Mouse (Mus musculus): ENCODE data around the gene Gins2. TPM values are rescaled to one million over a fixed set of nuclear protein-coding genes. Genes with fewer than 3 reads are reported as not detected.
A peak's percentile ranks its signal among the peaks of the same experiment; 100 is the strongest.

Gins2 gene
- total RNA-seq, 1 experiment from 2014 or later: 12.4 TPM

DNA sequence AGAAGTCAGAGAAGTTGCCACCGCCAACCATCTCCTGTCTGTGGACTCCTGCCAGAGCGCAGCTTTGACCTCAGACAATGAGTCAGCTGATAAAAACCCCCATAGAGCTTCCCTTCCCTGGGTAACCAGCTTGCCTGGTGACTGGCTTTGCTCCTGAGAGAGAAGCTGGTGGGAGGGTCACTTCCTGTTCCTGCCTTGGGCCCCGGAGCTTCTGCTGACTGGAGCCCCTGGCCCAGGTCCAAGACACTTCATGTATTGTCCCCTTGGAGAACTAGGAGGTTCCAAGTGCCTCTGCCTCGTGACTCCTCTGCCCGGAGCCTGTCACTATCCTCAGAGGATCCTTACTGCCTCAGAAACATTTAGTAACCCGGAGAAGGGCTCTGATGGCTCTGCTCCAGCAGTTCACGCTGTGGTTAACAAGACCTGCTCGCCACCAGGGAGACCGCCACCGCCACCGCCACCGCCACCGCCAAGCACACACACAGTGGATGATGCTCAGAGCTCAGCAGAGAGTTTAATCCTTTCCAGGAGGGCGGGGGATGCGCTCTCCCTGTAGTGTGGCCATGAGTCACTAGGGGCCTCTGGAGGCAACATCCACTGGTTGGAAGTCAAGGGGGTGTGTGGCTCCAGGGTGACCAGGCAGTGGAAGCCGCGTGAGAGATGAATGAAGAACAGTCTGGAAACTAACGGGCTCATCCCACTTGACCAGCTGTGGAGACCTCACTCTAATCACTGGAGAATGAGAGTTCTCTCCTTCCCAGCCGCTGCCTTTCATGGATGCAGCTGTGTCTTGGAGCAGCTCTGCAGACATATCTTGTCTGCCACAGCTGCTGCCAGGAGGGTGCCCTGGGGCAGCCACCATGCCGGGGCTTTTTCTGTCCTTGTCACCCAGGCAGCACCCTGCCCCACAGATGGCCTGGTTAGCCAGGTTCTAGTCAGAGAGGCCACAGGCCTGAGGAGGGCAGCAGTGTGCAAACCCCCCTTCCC is 25.0 kb downstream of the Gins2 start:
- peak; percentile 89 for DNase-seq

DNA sequence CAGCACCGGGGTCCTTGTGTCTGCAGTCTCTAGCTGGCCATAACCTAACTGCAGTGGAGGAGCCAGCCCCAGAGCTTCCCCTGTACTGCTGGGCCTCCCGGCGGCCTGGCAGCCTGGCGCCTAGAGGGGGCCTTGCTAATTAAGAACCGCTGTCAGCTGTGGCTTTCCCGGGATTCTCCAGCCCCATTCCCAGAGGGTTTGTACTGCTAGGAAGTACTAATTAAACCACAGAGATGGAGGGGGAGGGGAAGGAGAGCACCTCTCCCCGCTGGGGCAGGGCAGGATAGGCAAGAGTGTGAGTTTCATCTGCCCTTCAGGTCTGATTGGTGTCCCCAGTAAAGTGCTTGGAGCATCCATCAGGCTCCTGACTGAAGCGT is 25.8 kb downstream of the Gins2 start:
- DNase-seq: no peak

DNA sequence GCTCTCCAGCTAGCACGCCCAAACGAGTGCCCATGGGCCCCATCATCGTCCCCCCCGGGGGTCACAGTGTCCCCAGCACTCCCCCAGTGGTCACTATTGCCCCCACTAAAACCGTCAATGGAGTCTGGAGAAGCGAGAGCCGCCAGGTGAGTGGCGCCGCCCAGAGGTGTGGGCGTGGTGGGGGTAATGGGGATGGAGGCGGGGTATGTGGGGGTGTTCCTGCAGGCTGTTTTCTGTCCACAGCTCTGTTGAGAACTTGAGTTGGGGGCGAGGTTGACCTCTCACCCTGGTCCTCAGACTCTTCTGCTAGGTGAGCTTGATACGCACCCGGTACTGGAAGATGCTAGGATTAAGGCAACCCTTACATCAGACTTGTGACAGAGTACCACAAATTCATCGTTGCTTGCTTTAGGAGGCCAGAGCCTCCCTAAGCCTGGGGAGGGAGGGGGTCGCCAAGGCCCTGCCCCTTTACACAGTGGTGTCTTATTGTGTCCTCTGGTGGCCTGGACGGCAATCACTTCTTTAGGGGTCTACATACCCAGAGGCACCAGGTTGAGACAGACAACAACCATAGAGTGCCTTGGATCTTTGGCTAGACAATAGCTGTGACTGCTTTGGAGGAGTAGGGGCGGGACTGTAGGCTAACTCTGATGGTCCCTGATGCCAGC is 26.3 kb downstream of the Gins2 start:
- DNase-seq: no peak

DNA sequence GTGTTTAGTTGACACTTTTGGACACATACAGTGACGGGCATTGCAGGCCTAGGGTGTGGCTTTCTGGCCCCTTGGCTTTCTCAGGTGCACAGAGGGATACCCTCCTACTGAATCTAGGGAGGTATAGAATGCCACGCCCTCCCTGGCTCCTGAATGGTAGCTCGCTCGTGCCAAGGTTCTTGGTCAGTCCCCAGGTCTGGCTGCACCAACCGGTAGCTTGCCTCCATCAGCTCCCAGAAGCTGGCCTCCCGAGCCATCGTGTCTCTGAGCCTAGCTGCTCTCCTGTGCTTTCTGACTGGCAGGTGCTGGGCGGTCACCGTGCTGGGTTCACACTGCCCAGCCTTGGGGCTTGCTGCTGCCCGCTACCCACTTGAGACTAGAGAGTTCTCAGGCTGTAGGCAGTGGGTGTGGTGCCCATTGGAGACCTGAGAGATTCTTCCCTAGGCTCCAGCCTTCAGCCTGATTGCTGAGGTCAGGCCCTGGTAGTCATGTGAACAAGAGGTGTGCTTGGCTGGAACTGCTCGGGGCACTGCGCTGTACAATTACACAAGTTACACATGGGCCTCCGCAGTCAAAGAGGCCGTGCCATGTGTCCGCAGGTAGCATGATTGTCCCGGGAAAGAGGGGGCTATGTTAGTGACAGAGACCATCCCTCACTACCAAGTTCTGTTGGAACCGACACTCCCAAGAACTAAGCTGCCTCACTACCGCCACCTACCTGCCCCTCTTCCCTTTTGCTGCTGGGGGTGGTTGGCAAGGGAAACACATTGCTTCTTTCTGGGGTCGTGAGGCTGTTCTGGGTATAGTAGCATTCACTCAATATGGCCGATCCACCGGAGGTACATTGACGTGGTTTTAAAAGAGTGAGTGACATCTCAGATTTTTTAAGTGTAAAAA is 27.3 kb downstream of the Gins2 start:
- DNase-seq: no peak

DNA sequence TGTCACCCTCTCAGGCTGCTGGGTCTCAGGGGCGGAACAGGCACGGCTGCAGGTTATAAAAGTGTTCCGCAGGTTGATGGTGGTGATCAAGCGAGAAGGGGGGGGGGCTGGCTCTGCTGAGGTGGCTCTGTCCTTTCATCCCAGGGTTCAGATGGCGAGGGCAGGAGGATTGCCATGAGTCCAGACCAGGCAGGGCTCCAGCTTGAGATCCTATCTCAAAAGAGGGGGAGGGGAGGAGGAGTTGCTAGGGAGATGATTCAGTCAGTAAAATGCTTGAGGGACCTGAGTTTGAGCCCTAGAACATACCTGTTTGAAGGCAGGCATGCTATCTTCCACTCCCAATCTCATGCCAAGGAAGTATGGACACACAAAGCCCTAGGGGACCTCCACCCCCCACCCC is 28.6 kb downstream of the Gins2 start:
- DNase-seq: no peak

DNA sequence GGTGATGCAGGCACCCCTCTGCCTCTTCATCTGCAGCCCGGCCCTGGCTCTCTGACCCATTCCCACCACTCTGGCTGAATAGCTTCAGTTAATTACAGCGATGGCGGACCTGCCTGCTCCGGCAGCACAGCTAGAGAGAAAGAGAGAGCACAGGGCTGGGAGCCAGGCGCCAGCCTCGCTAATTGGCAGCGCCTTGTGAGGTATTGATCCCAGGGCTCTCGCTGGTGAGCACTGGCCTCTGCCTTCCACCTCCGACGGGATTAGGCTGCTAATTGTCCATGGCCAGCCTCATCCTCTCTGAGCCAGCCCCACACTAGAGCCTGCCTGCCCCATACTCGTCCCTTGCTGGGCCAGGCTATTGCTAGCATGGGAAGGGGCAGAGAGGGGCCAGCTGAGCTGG is 29.4 kb downstream of the Gins2 start:
- DNase-seq: no peak

DNA sequence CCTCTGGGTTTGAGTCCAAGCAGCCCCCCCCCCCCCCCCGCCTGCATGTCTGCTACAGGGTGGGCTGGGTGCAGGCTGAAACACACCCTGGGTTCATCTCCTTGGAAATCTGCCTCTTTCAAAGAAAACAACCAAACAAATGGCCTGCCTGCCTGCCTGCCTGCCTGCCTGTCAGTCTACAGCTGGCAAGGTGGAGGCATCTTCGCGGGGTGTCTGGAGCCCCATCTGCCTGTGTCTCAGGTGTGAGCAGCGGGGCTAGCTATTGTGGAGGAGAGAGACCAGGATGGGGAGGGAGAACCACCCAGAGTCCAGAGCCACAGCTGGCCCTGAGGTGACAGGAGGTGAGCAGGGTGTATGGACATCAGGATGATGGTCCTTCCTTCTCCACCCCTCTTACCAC is 30.9 kb downstream of the Gins2 start:
- no peak for DNase-seq

DNA sequence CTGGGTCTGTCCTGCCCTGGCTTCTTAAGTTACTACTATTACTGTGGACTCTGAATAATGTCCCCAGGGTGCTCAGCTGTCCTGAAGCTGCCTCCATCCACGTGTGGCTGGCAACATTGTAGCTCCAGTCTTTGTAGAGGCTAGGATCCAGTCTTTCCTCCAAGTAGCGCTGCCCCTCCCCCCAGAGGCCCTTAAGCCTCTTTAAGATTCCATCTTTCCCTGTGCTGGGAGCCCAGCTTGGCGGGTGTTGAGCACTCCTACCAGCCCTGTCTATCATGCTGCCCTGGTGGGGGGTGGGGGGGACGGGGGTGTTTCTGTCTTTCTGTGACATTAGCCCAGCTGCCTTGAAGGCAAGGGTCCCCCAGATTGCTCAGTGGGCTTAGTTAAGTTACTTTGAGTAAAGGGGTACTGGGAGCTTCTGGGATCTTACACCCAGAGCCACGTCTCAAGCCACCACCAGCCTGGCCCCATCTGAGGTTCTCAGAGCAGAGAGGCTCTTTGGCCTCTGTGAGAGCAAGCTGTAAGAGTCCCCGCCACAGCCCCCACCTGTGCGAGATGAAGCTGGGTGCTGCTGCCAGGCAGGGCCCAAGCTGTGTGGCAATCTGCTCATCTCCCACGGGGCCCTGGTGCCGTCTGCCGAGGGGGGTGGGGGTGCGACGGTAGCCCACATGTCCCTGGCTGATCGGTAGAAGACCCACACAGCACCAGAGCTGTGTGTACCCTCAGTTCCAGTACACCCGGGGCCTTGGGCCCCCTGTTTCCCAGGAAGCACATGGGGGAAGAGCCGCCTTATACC is 31.7 kb downstream of the Gins2 start:
- DNase-seq: no peak

DNA sequence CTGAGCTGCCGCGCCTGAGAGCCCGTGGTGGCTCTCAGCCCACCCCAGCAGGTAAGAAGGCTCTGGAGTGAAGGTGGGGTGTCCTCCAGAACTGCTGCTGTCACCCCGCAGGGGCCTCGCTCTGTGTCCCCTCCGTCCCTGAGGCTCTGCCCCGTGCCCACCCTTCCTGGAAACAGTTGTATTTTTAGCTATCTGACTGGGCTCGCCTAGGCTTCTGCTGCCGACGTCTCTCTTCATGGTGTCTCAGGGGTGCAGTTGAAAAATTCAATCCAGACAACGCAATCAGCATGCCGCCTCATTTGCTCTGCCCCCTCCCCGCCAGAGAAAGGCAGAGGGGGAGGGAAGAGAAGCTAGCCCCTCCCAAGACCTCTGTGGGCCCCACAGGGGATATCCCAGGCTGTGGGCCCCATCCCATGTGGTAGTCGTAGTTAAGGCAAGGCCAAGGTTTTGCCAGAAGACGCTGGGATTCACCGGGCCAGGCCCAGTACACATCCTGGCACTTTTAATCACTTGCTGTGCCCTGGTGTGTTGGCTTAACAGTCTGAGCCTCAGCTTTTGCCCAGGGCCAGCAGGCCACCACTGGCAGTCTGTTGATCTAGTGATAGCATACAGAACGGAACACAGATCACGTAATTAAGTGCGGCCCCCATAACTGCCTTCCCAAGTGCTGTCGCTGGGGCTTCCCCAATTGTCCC is 32.8 kb downstream of the Gins2 start:
- no peak for DNase-seq

DNA sequence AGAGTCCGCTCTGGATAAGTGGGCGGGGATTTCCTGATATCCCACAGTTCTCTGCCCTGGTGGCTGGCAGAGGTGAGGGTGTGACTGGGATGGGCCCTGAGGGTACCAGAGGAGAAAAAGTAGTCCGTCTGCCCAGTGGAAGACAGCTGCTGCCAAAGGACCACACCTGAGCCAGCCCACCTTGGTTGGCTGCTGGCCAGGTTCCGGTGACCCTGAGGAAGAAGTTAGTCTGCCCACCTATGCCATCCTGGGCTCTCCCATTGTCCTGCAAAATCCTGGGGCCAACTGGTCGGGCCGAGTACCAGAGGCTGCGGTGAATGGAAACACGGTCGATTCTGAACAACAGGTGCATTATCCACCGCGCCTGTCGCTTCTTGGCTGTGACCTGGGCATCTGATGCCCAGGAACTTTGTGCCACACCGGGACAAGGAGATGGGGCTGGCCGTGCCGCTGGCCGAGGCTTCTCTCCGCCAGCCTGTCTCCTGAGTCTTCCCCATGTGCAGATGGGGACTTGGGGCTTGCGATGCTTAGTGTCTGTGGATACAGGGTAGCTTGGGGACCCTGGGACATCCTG is 34.6 kb downstream of the Gins2 start:
- DNase-seq: no peak

DNA sequence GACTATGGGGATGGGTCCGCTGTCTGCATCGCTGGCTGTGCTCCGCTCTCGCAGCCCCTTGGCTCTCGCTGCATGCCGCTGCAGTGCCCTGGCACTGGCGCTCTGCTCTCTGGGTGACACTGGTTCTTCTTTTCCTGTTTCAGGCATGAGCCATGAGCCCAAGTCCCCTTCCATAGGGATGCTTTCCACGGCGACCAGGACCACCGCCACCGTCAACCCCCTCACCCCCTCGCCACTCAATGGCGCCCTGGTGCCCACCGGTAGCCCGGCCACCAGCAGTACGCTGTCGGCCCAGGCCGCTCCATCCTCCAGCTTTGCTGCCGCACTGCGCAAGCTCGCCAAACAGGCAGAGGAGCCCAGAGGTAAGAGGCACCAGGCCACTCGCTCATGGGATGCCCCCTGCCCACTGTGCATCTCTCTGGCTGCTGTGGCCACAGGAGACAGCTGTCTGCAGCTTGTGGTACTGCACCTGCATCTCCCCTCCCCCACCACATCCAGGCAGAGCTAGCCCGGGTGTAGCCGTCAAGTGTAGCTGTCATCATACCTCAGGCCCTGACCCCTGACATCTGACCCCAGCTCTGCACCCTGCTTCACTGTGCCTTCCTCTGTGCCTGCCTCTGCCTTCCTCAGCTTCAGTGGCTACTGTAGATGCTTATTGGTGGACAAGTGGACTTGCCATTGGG is 35.5 kb downstream of the Gins2 start:
- DNase-seq: no peak

DNA sequence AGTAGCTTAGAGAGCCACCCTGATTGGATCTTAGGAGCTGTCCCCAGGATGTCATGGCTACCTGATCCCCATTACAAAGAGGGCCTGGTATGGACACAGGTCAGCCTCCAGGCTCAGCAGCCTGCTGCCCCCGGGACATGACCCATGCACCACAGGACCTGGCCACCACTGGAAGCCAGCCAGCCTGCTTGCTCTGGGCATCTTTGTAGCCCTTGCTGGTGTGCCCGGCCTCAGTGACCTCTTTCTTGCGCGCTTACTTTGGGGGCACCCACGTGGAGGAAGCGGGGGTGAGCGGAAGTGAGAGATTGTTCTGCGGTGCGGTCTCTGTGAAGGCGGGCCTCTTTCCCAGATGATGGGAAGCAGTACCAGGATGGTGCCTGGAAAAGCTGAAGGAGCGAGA is 36.6 kb downstream of the Gins2 start:
- DNase-seq: no peak

DNA sequence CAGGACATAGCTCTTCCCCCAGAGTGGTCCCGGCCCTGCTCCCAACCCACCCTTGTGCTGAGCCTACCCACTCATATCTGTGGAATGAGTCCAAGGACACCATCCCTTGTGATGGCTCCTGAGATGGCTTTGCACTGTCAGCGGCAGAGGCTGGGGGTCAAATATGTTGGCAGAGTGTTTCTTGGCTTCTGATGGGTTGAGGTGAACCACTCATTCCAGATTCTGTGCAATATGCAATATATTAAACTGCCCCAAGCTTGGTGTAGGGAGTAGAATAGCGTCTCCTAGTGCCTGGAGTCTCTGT is 37.5 kb downstream of the Gins2 start:
- DNase-seq: no peak

DNA sequence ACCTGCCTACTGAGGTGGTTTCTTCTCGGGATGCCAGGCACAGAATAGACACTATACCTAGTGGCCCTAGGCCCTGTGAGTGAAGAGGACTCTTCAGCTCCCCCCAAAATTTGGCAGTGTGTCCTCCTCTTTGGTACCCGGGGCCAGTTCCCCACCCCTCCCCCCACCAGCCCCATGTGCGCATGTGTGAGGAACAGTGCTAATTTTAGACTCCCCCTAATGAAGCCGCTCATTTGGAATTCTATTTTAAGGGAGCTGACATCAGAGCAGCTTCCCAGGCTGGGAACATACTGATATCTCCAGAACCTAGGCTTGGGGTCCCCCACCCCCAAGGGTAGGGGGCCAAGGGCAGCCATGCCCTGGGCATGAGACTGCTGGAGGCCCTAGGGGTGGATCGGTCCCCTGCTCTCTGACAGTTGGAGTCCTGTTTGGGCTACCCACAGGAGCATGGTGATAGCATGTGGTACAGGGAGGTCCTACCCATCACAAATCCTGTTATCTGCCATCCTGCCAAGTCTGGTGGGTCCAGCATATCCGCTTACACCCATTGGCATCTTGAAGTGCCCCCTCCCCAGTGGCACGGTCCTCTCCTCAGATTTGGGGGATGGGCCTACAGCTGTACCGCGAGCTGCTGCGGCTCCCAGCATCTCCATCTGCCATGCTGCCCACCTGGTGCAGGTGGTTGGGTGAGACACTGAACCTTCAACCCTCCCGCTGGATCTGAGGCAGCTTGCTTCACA is 38.0 kb downstream of the Gins2 start:
- no peak for DNase-seq

DNA sequence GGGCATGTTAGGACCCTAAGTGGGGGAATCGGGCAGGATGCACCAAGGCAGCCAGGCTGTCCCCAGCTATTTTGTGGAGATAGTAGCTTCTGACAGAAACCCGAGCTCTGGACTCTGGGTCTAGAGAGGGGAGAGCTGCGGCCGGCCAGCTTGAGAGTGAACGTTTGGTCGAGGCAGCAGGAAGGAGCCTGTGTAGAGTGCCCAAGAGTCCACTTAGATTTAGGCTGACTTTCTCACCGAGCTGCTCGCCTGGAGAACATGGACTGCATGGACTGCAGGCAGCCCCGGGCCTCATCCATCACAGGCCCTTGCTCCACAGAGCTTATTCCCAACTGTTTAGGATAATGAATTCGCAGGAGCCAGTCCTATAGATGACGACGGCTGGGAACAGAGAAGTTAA is 38.7 kb downstream of the Gins2 start:
- no peak for DNase-seq

DNA sequence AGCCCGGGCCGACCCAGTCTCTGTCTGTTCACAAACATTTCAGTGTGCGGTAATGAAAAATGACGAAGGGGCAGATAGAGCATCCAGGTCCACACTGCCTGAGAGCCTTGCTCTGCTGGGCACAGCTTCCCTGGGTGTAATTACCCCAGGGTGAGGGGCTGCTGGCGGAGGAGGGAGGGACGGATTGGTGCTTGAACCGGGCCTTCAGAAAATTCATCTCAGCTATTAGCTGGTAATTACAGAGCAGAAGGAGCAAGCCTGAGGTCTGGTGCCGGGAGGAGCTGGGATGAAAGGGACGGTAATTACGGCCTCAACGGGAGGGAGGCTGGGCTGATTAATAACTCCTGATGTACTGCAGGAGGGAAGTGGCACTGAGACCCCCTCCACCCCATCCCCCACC is 39.2 kb downstream of the Gins2 start:
- DNase-seq: no peak

DNA sequence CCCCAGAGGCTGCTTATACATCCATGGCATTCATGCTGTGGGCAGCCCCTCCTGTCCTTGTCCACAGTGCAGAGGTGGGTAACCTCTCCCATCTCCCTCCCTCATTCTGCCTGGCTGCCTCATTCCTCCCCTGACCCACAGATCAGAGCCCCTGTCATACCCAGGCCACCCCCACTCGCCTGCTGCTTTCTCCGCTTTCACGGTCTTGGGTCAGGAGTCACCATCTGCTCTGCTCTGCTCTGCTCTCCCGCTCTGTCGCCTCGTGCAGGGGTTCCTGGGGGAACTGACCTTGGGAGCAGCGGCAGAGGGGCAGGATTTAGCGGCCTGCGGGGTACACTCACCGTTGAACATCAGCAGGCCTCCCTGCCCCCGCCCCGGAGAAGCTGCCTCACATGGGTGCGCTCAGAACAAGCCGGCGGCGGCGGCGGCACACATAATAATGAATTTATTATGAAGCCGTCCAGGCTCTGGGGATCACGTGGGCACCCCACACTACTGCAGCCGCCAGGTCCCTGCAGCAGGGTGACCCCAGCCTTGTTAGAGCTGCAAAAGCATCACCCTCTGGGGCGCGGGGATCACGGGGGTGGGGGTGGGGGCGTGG is 39.7 kb downstream of the Gins2 start:
- DNase-seq: no peak

DNA sequence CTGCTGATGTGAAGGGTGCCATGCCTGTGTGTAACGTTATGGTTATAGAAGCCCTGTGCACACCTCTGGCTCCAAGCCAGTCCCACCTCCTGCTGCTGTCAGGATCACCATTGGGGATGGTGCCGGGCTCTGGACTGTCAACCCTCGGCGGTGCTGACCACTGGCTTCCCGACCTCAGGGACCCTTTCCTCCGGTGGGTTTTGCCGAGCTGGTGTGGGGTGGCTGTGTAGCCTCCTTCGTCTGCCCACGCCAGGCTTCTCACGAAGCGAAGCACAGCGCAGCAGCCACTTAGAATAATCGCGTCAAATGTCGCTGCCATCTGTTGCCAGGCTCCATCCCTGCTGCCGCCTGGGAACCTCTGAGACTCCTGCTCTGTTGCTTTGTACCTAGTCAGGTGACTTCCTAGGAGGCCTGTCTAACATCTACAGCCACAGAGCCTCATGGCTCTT is 40.8 kb downstream of the Gins2 start:
- no peak for DNase-seq

DNA sequence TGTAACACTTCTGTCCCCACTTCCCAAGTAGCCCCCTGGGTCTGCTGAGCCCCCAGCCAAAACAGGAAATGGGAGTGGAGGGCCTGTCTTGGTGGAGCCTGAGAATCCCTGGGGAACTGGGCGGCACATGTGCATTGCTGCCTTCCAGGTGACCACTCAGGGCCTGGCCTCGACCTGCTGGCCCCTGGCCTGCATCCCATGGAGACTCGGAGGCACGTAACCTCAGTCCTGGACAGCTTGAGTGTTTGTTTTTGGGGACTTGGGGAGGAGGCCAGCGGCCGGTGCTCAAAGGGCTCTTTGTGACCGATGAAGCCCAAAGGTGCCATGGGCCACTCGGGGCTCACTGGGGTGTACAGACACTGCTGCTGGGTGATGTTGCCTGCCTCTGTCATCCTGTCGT is 41.5 kb downstream of the Gins2 start:
- DNase-seq: no peak
